Mouse (Mus musculus): ENCODE measurements around the gene Agt.

Agt gene

DNA sequence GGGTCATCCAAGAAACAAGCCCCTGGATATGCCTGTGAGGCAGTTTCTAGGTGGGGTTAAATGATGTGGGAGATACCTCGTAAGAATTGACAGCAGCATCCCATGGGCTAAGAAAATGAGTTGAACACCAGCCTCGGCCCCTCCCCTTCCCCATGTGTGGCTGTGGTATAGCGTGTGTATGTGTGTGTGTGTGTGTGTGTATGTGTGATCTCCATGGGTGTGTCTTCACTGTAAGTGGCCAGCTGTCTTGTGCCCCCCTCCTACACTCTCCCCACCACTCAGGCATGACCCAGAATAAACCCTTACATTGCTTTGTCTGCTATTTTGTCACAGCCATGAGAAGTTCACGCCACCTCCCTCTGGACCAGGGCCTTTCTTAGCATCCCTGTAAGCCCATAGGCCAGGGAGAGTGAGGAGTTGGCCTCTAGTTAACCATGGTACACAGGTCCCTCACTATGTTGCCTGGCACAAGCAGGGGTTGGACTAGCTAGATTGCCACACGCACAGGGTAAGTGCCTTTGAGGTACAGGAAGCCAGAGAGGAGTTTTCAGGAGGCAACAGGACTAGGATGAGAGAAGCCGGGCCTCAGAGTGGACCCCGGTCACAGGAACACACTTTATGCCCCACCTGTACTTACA is 14.3 kb downstream of the Agt start:
- no peak for DNase-seq (ENCODE audit: low read depth)

DNA sequence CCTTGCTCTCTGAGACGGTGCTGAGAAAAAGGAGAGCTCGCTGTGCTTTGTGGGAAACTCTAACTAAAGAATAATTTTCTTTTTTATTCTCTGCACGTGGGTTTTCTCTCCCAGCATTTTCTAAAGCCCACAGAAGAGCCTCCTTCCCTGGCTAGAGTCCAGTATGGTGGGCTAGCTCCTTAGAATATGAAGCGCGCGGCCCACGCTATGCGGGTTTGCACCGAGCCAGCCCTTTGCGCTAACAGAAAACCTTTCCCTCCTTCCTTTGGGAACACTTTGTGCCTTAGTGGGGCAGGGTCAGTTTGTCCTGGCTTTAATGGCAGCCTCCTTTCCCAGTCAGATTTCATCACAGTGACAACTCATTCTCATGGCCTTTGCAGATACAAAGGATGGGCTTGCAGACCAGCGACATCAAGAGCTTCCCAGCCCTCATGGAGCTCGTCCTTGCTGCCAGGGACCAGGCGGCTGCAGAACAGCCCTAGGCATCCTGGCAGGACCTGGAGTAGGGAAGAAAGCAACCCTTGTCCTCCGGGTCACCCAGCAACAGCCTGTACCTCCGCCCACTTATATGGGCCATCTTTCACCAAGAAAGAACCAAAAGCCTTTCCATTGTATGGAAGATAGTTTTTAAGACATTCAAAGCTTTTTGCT is 18.4 kb downstream of the Agt start:
- DNase-seq (ENCODE audit: low read depth): no peak

DNA sequence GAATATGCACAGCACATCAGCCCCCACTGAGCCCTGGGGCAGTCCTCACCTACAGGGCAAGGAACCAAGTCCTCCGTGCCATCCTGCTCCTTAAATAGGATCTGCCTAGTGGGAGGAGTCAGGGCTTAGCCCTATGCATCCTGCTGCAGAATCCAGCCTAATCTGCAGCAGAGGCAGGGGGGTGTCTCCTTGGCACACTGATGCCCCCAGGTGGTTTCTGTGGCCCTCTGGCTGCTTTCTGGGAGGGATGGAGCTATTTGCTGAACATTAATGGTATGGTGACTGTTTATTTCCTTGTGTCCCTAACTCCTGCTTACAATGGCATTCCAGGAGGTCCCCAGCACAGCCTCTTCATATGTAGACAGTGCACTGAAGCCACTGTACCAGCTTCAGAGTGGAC is 21.3 kb downstream of the Agt start:
- no peak for DNase-seq (ENCODE audit: low read depth)

DNA sequence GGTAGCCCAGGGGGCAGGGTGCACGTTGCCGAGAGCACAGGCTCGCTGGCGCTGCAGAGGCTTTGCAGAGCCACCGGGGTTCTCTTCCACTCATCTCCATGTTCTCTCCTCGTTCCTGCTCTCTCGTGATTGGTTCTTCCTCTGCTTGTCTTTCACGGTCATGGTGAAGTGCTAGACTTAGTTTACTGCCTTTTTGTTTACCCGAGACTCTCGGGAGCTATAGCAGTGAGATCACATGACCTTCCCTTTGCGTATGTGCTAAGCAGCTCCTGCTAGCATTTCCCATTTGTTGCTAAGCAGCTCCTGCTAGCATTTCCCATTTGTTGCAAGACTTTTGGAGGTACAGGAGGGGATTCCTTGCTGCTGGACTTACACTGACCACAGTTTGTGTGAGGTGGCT is 22.2 kb downstream of the Agt start:
- no peak for DNase-seq (ENCODE audit: low read depth)

DNA sequence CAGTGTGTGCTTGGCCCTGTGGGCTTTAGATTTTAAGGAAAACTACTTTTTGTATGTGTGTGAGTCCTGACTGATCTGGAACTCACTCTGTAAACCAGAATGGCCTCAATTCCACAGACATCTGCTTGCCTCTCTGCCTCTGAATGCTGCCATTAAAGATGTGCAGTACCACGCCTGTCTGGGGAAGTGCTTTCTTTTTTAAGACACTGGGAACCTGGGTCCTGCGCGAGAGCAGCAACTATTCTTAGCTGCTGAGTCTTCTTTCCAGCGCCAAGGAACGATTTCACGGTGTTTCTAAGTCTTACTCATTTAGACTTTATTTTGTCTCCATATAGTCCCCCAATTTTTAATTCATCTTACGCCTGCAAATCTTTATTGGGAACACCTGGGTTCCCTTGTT is 22.7 kb downstream of the Agt start:
- DNase-seq (ENCODE audit: low read depth): no peak

DNA sequence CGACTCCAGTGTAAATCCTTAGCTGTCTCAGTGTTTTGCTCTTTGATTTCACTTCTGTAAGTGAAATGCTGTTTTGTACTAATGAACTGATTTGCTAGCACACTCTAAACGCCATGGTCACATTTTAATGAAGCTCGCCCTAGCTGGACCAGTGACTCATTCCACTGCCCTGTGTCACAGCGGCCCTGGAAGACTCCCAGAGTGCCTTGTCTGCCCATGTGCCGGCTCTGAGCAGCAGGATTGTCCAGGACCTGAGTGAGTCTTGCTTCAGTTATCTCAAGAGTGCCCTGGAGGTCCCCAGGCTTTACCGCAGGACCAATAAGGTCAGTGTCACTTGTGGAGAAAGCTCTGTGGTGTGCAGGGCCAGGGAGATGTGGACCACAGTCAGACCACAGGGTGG is 23.1 kb downstream of the Agt start:
- DNase-seq (ENCODE audit: low read depth): no peak

DNA sequence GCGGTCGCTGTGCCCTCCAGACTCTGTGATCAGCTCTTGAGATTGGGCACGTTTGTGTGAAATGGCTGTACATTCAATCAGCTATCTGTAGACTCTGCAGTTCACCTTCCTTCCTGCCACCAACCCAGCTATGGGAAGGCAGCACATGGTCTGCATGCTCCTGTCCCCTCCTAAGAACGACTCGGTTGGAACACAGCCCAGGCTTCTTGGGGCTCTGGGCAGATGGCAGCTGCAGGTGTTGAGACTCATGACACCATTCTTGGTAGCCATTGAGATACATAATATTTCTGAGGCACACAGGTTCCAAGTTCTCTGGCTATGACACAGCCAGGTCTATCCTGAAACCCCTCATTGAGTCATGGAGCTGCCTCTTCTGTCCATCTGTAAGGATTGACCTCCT is 26.2 kb downstream of the Agt start:
- DNase-seq (ENCODE audit: low read depth): no peak

DNA sequence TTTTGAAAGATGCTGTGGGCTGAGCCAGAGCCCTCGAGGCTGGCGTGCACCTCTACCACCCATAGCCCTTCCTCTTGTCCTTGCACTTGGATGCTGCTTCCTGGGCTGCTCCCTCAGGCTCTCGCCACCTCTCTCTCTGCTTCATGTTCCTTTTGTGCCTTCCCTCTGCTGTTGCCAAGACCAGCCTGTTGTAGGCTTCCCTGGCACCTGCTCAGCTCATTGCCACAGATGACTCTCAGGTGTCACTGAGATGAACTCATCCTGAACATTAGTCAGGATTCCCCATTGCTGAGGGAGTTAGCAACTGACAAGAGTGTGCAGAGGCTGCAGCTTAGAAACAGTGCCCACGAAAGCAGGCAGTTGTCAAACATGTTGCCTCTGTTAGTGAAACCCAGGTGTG is 27.5 kb downstream of the Agt start:
- DNase-seq (ENCODE audit: low read depth): no peak

DNA sequence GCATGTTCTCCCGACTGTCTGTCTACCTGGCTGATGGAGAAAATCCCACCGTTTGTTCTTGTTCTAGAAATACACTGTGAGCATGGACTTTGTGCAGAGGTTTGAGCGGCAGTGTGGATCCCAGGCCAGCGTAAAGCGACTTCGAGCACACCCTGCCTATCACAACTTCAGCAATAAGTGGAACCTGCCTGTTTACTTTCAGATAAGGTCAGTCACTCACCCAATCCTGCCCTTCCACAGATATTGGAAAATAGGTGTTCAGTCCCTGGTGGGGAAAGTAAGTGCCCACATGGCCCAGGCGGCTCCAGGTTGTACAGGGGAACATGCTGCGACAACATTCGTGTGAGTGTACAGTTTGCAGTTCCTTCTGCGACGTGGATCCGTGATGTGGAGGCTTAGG is 28.6 kb downstream of the Agt start:
- DNase-seq (ENCODE audit: low read depth): no peak

DNA sequence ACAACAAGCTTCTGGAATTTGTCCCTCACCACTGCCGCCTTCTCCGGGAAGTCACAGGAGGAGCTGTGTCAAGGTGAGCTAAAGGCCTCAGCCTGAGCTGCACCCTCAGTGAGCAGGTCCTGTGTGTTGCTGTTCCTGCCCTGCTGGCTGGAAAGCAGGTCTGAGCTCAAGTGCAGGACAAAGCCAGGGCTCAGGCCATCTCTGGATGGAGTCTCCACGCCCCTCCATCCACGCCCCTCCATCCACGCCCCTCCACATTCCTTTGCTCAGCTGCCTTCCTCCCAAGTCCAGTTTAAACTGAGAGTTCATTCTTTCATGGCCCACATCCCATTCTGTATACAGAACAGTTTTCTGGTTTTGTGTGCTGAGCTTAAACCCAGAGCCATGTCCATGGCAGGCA is 34.1 kb downstream of the Agt start:
- DNase-seq (ENCODE audit: low read depth): no peak

DNA sequence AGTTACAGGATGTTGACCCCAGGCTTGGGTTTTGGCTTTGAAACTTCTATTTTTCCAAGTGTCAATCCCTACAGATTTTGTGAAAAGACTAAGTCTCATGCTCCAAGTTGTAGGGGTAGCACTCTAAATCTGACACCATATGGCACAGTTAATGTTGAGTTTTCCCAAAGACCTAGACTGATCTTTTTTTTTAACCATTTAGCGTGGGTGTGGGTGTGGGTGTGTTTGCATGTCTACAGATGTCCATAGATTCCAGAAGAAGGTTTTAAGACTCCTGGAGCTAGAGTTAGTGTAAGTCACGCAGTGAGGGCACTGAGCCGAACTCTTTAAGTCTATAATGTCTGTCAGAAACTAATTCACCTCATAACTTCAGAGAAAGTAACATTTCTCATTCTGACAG is 36.9 kb downstream of the Agt start:
- no peak for DNase-seq (ENCODE audit: low read depth)

DNA sequence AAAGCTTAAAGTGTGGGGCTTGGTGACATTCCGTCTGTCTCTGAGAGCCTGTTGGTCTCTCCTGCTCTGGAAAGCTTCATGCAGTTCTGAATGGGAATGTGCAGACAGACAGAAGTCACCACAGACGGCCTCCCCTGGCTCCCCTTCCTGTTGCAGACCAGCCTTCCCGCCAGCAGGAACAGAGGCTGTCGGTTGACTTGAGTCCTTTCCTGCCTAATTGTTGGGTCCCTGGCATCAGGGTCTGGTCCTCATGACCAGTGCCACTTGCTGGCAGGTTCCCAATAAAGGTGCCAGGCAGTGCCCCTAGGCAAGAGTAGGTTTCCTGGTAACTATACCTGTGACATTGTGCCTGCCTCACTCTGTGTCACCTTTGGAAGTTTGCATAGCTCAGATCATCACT is 38.5 kb downstream of the Agt start:
- no peak for DNase-seq (ENCODE audit: low read depth)

DNA sequence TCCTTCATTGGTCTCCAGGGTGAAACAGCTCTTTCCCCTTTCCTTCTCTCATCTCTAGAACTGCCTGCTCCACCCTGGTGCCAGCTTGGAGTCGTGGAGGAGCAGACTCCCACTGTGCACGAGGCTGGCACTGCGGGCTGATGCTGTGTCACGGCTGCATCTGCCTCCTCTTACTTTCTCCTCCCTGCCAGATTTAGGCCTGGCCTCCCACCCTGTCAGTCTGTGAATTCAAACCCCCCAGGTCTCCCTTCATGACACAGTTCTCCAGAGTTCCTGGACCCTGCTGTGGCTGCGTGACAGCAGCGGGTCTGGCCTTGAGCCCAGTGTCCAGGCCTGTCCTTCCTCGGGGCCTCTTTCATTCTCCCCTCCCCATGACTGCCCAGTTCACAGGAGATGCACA is 39.0 kb downstream of the Agt start:
- DNase-seq (ENCODE audit: low read depth): no peak

DNA sequence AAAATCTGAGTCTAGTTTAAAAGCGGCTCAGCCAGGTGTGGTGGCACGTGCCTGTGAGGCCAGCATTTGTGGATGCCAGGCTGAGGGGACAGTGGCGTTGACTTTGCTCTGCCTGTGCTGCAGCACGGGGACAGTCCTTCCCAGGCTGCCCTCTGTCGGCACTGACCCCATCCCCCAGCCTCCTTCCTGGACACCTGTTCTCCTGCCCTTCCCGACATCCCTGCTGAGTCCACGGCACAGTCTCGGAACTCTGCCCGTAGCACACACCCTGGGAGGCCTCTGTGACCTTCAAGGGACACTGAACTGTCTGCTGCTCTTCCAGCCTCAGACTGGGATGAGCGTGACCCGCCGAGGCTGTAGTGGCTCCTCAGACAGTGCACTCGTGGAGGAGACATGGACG is 39.4 kb downstream of the Agt start:
- no peak for DNase-seq (ENCODE audit: low read depth)

DNA sequence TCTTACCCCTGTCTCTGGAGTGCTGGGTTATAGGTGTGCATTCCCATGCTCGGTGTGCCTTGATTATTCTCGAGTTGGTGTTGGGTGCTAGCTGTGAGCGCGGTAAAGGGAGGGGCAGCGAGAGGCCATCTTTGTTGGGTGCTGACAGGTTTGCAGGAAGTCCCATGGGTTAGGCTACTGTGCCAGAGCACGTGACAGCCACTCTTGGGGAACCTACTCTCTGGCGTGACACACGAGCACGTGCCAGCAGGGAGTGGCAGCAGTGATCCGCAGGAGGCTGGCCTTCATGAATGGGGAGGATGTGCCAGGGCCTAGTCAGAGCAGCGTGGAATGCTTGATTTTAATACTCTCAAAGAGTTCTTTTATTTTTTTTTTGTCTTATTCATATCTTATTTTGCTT is 43.2 kb downstream of the Agt start:
- DNase-seq (ENCODE audit: low read depth): no peak

DNA sequence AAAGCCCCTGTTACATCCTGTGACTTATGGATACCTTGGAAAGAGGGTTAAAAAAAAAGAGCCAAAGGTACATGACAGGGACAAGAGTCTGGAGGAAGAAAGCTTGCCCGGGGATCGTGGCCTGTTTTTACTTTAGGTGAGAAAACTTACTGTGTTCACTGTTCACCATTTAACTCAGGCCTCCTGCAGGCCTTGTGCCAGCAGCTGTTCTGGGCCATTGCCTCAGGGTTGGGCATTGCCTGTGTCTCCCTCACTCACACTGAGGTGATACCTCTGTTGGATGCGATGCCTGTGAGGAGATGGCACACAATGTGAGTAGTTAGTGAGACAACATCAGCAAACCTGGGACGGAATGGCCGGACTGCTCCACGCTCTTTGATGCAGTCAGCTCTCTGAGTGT is 47.6 kb downstream of the Agt start:
- DNase-seq (ENCODE audit: low read depth): no peak

DNA sequence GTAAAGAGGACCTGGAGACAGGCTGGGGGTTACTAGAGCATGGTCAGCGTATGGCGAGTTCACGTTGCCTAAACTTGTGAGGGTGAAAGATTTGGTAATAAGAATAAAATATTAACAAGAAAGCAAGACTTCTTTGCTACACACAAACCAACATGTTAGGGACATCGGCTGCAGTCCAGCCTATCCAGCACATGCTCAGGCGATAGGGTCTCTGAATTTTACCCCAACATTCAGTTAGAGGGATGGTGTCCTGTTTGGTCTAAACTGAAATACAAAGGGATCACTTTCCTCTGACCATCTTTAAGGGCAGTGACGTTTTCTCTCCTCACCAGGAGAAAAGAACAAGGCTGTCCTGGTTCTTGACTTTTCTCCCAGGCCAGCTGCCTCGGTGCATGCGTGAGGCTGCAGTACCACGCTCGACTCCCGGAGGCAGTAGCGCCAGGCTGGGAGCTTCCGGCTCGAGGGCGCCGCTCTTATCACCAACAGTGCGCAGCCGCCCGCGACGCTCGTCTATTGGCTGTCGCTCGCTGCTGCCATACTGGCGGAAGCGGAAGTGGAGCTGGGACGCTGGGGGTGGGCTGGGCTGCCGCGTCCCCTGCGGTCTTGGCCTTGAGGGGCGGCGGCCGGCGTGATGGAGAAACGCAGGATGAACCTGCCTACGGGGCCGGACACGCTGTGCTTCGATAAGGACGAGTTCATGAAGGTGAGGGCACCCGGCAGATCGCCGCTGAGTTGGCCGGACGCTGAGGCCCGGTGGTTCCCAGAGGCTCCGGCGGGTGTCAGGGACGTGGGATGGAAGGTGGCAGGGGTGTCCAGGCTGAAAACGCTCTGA is 49.0 kb downstream of the Agt start, which contains the start of gene Cog2:
TSS of gene Cog2 (plus strand) at position 519 of the 832 bp plus-strand sequence.
- peak; percentile 96 for DNase-seq (ENCODE audit: low read depth)

DNA sequence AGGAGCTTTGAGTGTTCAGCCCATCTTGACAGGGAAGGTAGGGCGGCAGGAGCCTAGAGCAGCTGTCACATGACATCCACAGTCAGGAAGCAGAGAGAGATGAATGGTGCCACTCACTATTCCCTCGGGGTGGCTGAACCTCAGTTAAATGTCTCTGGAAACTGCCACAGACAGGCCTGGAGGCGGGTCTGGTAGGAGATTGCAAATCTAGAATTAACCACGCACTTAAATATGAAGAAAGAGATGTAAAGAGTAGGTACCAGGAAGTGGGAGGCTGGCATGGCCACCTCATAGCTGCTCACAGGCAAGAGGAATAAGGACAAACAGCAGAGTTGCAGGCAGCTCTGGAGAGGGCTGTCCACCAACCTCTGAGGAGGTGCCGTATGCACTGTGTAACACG is 52.4 kb downstream of the Agt start:
- DNase-seq (ENCODE audit: low read depth): no peak

DNA sequence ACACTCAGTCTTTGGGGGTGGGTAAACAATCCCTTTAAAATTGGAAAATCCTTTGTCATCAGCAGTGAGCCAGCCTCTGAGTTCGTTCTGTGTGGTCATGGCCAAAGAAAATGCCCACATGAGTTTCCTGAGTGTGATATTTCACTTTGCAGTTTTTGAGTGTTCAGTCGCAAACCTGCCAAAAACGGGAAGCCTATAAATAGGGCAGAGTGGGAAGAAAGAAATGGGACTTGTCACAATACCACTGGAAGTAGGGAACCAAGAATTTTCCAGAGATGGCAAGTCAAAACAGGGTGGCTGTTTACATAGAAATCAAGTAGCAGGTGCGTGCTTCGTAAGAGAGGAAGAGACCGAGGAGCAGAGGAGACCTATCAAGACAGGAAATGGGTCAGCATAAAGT is 53.0 kb downstream of the Agt start:
- DNase-seq (ENCODE audit: low read depth): no peak

DNA sequence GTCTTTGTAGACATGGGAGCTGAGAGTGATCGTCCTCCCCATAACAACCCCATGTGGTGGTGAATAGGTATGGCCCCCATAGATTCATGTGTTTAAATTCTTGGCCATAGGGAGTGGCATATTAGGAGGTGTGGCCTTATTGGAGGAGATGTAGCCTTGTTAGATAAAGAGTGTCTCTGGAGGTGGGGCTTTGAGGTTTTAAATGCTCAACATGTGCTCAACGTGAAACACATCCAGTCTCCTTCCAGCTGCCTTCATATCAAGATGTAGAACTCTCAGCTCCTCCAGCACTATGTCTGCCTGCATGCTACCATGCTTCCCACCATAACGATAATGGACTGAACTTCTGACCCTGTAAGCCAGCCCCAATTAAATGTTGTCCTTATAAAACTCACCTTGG is 53.5 kb downstream of the Agt start:
- DNase-seq (ENCODE audit: low read depth): no peak

DNA sequence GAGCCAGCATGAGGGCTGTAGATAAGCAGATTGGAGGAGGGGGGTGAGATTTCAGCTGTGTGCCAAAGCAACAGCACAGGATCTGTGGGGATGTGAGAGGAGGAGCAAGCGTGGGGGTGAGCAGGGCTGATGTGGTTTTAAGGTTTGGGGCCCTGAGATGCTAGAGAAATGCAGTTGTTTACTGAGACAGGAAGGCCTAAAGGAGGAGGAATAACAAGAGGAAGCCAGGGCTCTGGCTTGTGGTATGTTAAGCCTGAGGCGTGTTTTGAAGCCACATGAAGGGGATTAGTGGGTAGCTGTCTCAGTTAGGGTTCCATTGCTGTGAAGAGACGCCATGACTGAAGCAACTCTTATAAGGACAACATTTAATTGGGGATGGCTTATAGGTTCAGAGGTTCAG is 60.4 kb downstream of the Agt start:
- DNase-seq (ENCODE audit: low read depth): peak; percentile 10

DNA sequence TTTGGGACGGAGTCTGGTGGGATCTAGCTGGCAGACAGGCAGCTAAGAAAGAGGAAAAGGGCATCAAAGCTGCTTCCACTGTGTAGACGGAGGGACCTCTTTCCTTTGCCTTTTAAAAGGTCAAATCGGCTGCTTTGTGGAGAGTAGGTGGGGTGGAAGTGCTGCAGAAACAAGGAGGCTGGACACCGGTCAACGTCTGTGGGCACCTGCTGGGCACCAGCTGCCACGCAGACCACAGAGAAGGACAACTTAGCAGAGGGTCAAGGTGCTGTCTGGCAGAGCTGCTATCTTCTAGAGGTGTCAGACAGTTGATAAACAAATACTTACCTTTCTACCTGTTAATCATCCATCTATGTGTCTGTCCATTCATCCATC is 61.2 kb downstream of the Agt start:
- DNase-seq (ENCODE audit: low read depth): no peak

DNA sequence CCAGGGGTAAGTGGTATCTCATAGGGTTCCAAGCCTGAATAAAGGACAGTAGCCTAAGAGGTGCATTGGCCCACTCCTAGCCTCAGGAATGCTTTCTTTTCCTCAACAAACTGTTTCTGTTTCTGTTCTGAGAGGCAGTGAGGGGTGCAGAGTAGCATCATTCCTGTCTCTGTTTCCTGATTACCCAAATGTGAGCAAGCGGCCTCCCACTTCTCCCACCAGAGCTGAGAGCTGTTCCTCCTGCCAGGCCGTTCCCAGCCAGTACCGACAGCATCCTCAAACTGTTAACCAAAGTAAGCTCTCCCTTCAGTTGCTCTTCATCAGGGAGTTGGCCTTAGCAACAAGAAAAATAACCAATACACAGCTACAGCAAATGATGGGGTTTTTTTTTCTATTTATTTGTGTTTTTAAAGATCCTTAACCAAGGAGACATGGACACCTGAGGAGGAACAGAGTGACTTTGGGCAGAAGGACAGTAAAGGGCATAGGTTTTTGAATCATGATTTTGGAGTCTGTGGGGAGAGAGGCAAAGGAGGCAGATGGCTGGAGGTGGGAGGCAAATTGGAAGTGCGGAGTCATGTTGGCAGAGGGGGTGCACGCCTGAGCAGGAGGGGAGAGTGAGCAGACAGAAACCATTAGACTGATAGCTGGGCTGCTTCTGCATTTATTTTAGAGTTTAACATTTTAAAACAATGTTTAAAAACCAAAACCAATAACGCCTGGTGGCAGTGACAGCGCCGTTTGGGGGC is 61.8 kb downstream of the Agt start:
- no peak for DNase-seq (ENCODE audit: low read depth)
